Mouse (Mus musculus) forebrain, embryonic 11.5 days (tissue): ENCODE data around the gene Onecut3. TPM values are rescaled to one million over a fixed set of nuclear protein-coding genes. Genes with fewer than 3 reads are reported as not detected.

Source experiments
- ATAC-seq: fragments of 200-750 bp; cut with Nextera tagmentation; replicated peaks from 2 replicates; pipeline ENCODE4 v1.8.0; 2017; ENCODE audit warnings: moderate TSS enrichment; ENCODE audit not compliant: low FRiP score
- DNase-seq: peaks from one replicate; pipeline ENCODE4 v3.0.0-alpha.2; 2017; ENCODE audit warnings: low spot score
- H3K27ac ChIP-seq: fragments of 300-500 bp; sonication (generic); 2 replicates; pipeline ENCODE4 v1.5.1; 2014; ENCODE audit warnings: low read depth, low read length
- H3K27me3 ChIP-seq: fragments of 300-500 bp; sonication (generic); 2 replicates; pipeline ENCODE4 v1.6.1; 2014; ENCODE audit warnings: mild to moderate bottlenecking, low read length, mixed read lengths; ENCODE audit not compliant: control insufficient read depth, insufficient read depth
- H3K36me3 ChIP-seq: fragments of 300-500 bp; sonication (generic); 2 replicates; pipeline ENCODE4 v1.6.1; 2014; ENCODE audit warnings: mild to moderate bottlenecking, low read length, moderate library complexity, mixed read lengths; ENCODE audit not compliant: control insufficient read depth, insufficient read depth
- H3K4me1 ChIP-seq: fragments of 300-500 bp; sonication (generic); replicated peaks from 2 replicates; pipeline ENCODE4 v1.6.1; 2014; ENCODE audit warnings: low read length, mixed read lengths; ENCODE audit not compliant: control insufficient read depth, insufficient read depth
- H3K4me2 ChIP-seq: fragments of 300-500 bp; sonication (generic); 2 replicates; pipeline ENCODE4 v1.6.1; 2014; ENCODE audit warnings: low read depth, mild to moderate bottlenecking, low read length, moderate library complexity, mixed read lengths; ENCODE audit not compliant: severe bottlenecking
- H3K4me3 ChIP-seq: fragments of 300-500 bp; sonication (generic); 2 replicates; pipeline ENCODE4 v1.5.1; 2014; ENCODE audit warnings: low read depth, low read length
- H3K9ac ChIP-seq: fragments of 300-500 bp; sonication (generic); 2 replicates; pipeline ENCODE4 v1.6.1; 2014; ENCODE audit warnings: low read length
- H3K9me3 ChIP-seq: fragments of 300-500 bp; sonication (generic); 2 replicates; pipeline ENCODE4 v1.6.1; 2016; ENCODE audit warnings: low read length, mixed read lengths; ENCODE audit not compliant: control insufficient read depth
- WGBS: fragments of 180-500 bp; shearing (Covaris S2); extraction: QIAGEN DNeasy Blood & Tissue Kit; methylation state at CpG from one replicate; pipeline ENCODE4 v1.1.7; 2014; 5-methylcytosine and 5-hydroxymethylcytosine counted together
- polyA plus RNA-seq: library from polyadenylated mRNA; unstranded; fragments of >200 nt; fragmentation: Nextera tagmentation; extraction: Ambion mirVana; gene quantifications from 2 replicates; pipeline ENCODE4 v1.2.1, GENCODE M21; 2014

Gene Onecut3
- 0.49 and 0.53 TPM in 2 replicates for polyA plus RNA-seq

DNA sequence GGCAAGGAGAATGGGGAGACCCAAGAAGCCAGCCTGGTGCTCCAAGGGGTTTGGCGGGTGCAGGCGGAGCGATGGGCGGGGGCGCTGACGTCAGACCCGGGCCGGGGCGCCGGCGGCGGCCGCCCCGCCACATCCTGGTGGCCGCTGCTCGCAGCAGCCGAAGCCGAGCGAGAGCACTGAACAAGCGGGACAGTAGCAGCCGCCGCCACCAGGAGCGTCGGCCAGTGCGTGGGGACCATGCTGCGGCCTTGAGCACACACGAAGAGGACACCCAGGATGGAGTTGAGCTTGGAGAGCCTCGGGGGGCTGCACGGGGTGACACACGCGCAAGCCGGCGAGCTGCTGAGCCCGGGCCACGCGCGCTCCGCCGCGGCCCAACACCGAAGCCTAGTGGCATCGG, at the start of gene Onecut3:
Gene Onecut3, plus strand, starts transcription at position 104 of the 400 bp plus-strand sequence.
- DNase-seq (peak; percentile 73), ATAC-seq (0 out of 2 replicates have a peak, but pooled peaks have one; percentile 36)
- Histone ChIP-seq H3K36me3 (no peaks in the 10 kb centered on the region), H3K4me3 (peak within 1 kb of the TSS; percentile 25), H3K27ac (no peak within 1 kb of the TSS), H3K9ac (peak within 1 kb of the TSS; percentile 23; the same call in 1 of the 2 replicates), H3K9me3 (no peaks in the 10 kb centered on the region), H3K27me3 (peaks cover 100% of the 10 kb centered on the region), H3K4me2 (peak within 1 kb of the TSS; percentile 50), H3K4me1 (peaks cover 14% of the 10 kb centered on the region)
- under 1% methylated on average over 36 of the region's 42 CpGs for WGBS

DNA sequence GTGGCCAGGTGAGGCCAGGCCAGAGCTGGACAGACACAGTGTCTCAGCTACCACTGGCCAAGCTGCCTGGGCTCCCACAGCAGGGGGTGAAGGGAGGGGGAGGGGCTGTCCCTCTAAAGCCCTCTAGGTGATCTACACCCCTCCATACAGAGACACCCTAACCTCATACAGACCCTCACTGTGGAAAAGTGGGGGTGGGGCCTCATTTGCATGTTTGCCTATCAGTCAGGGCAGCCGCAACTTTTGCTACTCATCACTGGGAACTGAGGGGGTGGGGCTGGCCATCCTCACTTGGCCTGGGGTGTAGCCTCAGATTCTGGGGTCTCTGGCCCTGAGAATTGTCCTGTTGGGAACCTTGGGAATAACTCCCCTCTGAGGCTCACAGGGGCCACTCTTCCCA, 49.6 kb upstream of the Onecut3 start:
- H3K9me3 ChIP-seq, result no peaks in the 10 kb centered on the region
- 40% methylated on average over 1 of the region's 1 CpGs for WGBS
- H3K4me1 ChIP-seq, result no peaks in the 10 kb centered on the region
- peaks cover 2% of the 10 kb centered on the region; the same call in 1 of the 2 replicates for H3K27me3 ChIP-seq
- no peak for DNase-seq
- H3K4me2 ChIP-seq, result no peak overlapping the region
- H3K27ac ChIP-seq, result no peak overlapping the region
- no peak for ATAC-seq
- H3K9ac ChIP-seq, result no peak overlapping the region
- no peaks in the 10 kb centered on the region for H3K36me3 ChIP-seq
- no peak overlapping the region for H3K4me3 ChIP-seq

DNA sequence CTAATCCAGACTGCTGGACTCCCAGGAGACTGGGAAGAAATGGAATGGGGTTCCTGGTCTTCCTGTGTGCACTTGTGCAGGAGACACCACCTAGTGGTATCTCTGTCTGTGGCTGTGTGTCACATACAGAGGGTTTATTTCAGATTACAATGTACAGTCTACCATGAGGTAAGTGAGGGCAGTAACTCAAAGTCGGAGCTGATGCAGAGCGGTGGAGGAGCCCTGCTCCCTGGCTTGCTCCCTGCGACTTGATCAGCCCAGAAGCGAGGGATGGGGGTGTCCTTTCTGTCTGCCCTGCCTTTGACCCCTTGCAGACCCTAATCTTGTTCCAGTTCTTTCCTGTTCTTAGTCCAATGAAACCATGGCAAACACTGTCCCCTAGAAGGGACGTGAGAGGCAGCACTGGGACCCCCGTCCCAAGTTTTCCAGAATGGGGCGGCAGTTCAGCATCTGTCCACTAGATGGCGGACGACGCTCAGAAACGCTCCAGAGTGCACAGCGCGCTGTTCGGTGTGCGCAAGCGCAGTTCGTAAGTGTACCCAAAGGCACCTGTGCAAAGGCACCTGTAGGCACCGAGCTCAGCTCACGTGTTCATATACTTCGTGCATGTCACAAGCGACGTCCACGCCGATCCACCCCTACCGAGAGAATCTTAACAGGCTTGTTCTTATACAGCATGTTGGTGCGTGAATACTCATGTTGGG, 48.6 kb upstream of the Onecut3 start:
- WGBS, result 7% methylated on average over 26 of the region's 26 CpGs
- peak; percentile 89 for DNase-seq
- Histone ChIP-seq H3K4me3 (no peak overlapping the region), H3K4me1 (no peaks in the 10 kb centered on the region), H3K27ac (no peak overlapping the region), H3K27me3 (peaks cover 2% of the 10 kb centered on the region; the same call in 1 of the 2 replicates), H3K36me3 (no peaks in the 10 kb centered on the region), H3K4me2 (peak overlapping the region; percentile 41; the same call in 1 of the 2 replicates), H3K9ac (no peak overlapping the region; the same call in 1 of the 2 replicates), H3K9me3 (no peaks in the 10 kb centered on the region)
- peak; percentile 63 for ATAC-seq

DNA sequence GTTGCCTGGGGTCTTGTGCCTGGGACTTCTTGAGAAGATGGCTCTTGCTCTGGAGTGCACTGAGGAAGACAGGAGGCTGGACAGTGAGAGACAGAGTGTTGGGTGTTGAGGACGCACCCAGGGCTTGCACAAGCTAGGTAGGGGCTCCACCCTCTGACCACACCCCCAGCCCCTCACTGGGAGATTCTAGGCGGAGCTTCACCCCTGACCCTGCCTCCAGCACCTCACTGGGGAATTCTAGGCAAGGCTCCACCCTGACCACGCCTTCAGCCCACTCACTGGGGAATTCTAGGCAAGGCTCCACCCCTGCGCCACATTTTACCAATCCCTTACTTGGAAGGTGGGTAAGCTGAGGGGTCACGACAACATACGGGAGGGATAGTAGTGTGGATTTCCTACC, 44.0 kb upstream of the Onecut3 start:
- DNase-seq, result no peak
- H3K4me1 ChIP-seq, result no peaks in the 10 kb centered on the region
- no peak for ATAC-seq
- H3K4me3 ChIP-seq, result no peak overlapping the region
- peaks cover 2% of the 10 kb centered on the region; the same call in 1 of the 2 replicates for H3K27me3 ChIP-seq
- no peaks in the 10 kb centered on the region for H3K9me3 ChIP-seq
- H3K4me2 ChIP-seq, result no peak overlapping the region
- H3K27ac ChIP-seq, result no peak overlapping the region
- no peaks in the 10 kb centered on the region for H3K36me3 ChIP-seq
- WGBS, result 5% methylated on average over 6 of the region's 6 CpGs
- no peak overlapping the region for H3K9ac ChIP-seq

DNA sequence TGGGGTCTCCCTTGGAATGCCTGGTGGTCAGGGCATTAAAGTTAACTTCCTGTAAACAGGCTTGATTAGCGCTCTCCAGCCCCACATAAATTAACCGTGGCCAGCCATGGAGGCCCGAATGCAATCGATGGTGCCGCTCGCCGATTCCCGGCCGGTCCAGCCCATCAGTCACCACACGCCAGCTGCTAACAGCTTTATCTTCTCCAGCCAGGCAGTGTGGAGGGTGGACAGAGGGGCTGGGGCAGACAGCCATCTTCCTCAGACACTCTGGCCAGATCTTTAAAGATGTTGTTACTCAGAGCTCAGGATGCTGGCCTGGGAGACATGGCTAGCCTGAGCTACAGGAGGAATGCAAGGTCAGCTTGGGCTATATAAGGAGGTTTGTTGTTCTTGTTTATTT, 41.0 kb upstream of the Onecut3 start:
- no peaks in the 10 kb centered on the region for H3K4me1 ChIP-seq
- WGBS, result 85% methylated on average over 10 of the region's 10 CpGs
- no peak for DNase-seq
- H3K9ac ChIP-seq, result no peak overlapping the region
- no peak for ATAC-seq
- H3K27me3 ChIP-seq, result no peaks in the 10 kb centered on the region
- H3K27ac ChIP-seq, result no peak overlapping the region
- no peak overlapping the region for H3K4me2 ChIP-seq
- H3K9me3 ChIP-seq, result no peaks in the 10 kb centered on the region
- no peak overlapping the region for H3K4me3 ChIP-seq
- no peaks in the 10 kb centered on the region for H3K36me3 ChIP-seq

DNA sequence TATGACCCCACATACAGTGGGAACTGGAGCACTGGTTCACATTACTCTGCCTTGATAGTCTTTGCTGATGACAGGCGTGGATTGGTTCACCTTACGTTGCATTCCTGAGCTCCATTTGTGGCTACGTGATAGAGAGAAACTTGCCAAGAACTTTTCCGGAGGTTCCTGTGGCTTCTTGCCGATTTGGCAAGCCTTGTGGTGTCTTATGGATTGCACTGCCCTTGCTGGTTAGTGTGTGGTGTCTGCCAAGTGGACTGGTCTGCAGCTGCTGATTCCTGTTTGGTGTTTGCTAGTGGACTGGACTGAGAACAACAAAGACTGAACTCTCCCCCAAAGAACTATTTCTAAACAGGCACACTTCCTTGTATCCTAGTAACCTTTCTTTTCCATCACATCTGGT, 39.9 kb upstream of the Onecut3 start:
- WGBS, result 98% methylated on average over 5 of the region's 5 CpGs
- no peak overlapping the region for H3K9ac ChIP-seq
- H3K4me1 ChIP-seq, result no peaks in the 10 kb centered on the region
- DNase-seq (no peak), ATAC-seq (no peak)
- H3K27ac ChIP-seq, result no peak overlapping the region
- no peak overlapping the region for H3K4me2 ChIP-seq
- H3K27me3 ChIP-seq, result no peaks in the 10 kb centered on the region
- no peaks in the 10 kb centered on the region for H3K9me3 ChIP-seq
- H3K36me3 ChIP-seq, result no peaks in the 10 kb centered on the region
- H3K4me3 ChIP-seq, result no peak overlapping the region

DNA sequence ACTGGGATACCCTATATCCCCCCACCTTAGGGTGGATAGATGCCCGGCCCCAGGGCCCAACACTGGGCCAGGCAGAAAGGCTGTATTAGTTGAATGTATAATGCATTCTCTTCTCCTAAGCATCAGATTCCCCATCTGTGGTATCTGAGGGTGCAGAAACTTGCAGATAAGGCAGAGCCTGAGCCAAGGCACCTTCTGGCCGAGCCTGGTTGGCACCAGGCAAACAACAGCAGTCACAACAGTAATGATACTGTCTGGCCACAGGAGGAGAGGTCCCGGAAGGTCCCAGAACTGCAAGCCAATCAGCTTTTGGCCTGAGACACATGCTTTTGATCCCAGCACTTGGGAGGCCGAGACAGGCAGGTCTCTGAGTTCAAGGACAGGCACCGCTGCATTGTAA, 38.9 kb upstream of the Onecut3 start:
- no peak overlapping the region for H3K9ac ChIP-seq
- H3K4me1 ChIP-seq, result no peaks in the 10 kb centered on the region
- H3K36me3 ChIP-seq, result no peaks in the 10 kb centered on the region
- H3K9me3 ChIP-seq, result no peaks in the 10 kb centered on the region
- no peak for ATAC-seq
- WGBS, result 87% methylated on average over 5 of the region's 5 CpGs
- H3K27ac ChIP-seq, result no peak overlapping the region
- H3K27me3 ChIP-seq, result no peaks in the 10 kb centered on the region
- DNase-seq, result no peak
- H3K4me3 ChIP-seq, result no peak overlapping the region
- H3K4me2 ChIP-seq, result no peak overlapping the region

DNA sequence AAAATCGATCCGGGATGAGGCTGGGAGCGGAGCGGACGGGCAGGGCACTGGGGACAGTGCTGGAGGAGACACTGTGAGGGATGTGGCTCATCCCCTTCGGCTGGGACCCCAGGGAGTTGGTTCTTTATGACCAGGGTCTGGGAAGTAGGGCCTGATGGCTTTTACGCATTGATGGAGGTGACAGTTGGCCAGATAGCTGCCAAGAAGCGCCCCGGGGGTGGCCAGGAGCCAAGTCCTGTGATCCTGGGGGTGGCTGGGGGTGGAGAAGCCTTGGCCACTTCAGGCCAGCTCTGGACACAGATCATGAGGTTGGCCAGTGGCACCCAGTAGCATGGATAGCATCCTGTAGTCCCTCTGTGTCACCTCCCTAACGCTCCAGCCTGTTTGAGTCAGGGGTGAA, 35.4 kb upstream of the Onecut3 start:
- DNase-seq, result no peak
- WGBS, result 88% methylated on average over 10 of the region's 10 CpGs
- no peak for ATAC-seq
- no peak overlapping the region for H3K9ac ChIP-seq
- H3K36me3 ChIP-seq, result no peaks in the 10 kb centered on the region
- no peak overlapping the region for H3K4me3 ChIP-seq
- H3K27me3 ChIP-seq, result no peaks in the 10 kb centered on the region
- no peak overlapping the region for H3K27ac ChIP-seq
- H3K4me2 ChIP-seq, result no peak overlapping the region
- no peaks in the 10 kb centered on the region for H3K4me1 ChIP-seq
- no peaks in the 10 kb centered on the region for H3K9me3 ChIP-seq

DNA sequence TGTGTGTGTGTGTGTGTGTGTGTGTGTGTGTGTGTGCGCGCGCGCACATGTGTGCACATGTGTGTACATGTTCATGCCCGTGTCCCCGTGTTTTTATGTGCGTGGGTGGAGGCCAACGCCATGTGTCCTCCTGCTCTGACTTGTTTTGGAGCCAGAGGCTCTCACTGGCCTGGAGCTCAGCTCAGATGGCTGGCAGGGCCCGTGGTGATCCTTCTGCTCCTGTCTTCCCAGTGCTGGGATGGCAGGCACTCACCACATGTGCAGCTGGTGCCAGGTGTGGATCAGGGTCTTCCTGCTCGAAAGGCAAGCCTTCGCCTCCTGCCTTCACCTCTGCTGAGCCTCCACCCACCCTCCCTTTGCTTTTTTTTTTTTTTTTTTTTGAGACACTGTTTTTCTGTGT, 35.0 kb upstream of the Onecut3 start:
- Histone ChIP-seq H3K27ac (no peak overlapping the region), H3K9ac (no peak overlapping the region), H3K4me3 (no peak overlapping the region), H3K9me3 (no peaks in the 10 kb centered on the region), H3K36me3 (no peaks in the 10 kb centered on the region), H3K27me3 (no peaks in the 10 kb centered on the region), H3K4me2 (no peak overlapping the region), H3K4me1 (no peaks in the 10 kb centered on the region)
- ATAC-seq (no peak), DNase-seq (no peak)
- WGBS, result 95% methylated on average over 11 of the region's 11 CpGs
